10 mouse cellular contexts compared by ENCODE assay signal in genomic region chrX:20571024-20571423, GRCm38 (mm10). TPM values are rescaled to one million over a fixed set of nuclear protein-coding genes. Genes with fewer than 3 reads are reported as not detected.
DNase-seq lines count a peak whose midpoint lies in the region; ATAC-seq lines count a peak whose summit lies in the region.
"Had no signal": no experiment of that assay in that cellular context is flagged by ENCODE, and none has a peak within 500 bp of the region (broad histone marks: within the 10 kb centered on the region; RNA-seq: fewer than 3 reads in every experiment).

No protein-coding gene starts in this region.

- H3K4me2 ChIP-seq in midbrain, embryonic 14.5 days (ENCODE audit: low read length): no peak overlapping the region
- no peak overlapping the region for H3K4me2 ChIP-seq in midbrain, embryonic 13.5 days (replicated peaks)
- no peak overlapping the region for H3K4me2 ChIP-seq in kidney, embryonic 14.5 days (replicated peaks; ENCODE audit: low read depth, low read length)

- no peak for ATAC-seq in midbrain, embryonic 14.5 days (ENCODE audit: low FRiP score, low TSS enrichment)
- no peak for ATAC-seq in midbrain, embryonic 13.5 days
- ATAC-seq in kidney, embryonic 14.5 days (ENCODE audit: low FRiP score, low TSS enrichment): no peak
- ATAC-seq: midbrain, embryonic 16.5 days had no signal

- 75% methylated on average over 2 of the region's 2 CpGs for WGBS in midbrain, embryonic 14.5 days
- WGBS in midbrain, embryonic 13.5 days: 58% methylated on average over 2 of the region's 2 CpGs
- WGBS in limb, embryonic 10.5 days: 43% methylated on average over 2 of the region's 2 CpGs
- 69% methylated on average over 2 of the region's 2 CpGs for WGBS in kidney, embryonic 14.5 days

- peak; percentile 4 for DNase-seq in midbrain, embryonic 14.5 days
- peak; percentile 27 for DNase-seq in forelimb bud, embryonic 11.5 days (ENCODE audit: low read depth, low spot score)
- peak; percentile 30 for DNase-seq in limb, embryonic 10.5 days (ENCODE audit: low spot score)
- DNase-seq in retina, postnatal 1 day: peak; percentile 59
- no peak for DNase-seq in kidney, adult 11 months
- DNase-seq in layer of hippocampus, postnatal 25 days (ENCODE audit: extremely low spot score in 1 of 2, low spot score in 1 of 2): no peak

- no peaks in the 10 kb centered on the region for H3K36me3 ChIP-seq in midbrain, embryonic 14.5 days (ENCODE audit: control insufficient read depth, insufficient read depth, low read length)
- H3K36me3 ChIP-seq in midbrain, embryonic 13.5 days: no peaks in the 10 kb centered on the region
- no peaks in the 10 kb centered on the region for H3K36me3 ChIP-seq in limb, embryonic 10.5 days
- H3K36me3 ChIP-seq in kidney, embryonic 14.5 days (ENCODE audit: control insufficient read depth, insufficient read depth, low read length): no peaks in the 10 kb centered on the region

- H3K9ac ChIP-seq in midbrain, embryonic 14.5 days (replicated peaks; ENCODE audit: low read length): no peak overlapping the region
- no peak overlapping the region for H3K9ac ChIP-seq in midbrain, embryonic 13.5 days (replicated peaks)
- no peak overlapping the region for H3K9ac ChIP-seq in kidney, embryonic 14.5 days (ENCODE audit: low read depth, low read length)

- no peaks in the 10 kb centered on the region for H3K27me3 ChIP-seq in midbrain, embryonic 14.5 days (ENCODE audit: control insufficient read depth, insufficient read depth, low read length)
- no peaks in the 10 kb centered on the region for H3K27me3 ChIP-seq in midbrain, embryonic 13.5 days
- H3K27me3 ChIP-seq in limb, embryonic 10.5 days (ENCODE audit: low read depth, poor library complexity, severe bottlenecking): no peaks in the 10 kb centered on the region
- no peaks in the 10 kb centered on the region for H3K27me3 ChIP-seq in kidney, embryonic 14.5 days (ENCODE audit: control insufficient read depth, insufficient read depth, low read length)

- no peaks in the 10 kb centered on the region for H3K9me3 ChIP-seq in midbrain, embryonic 14.5 days (ENCODE audit: control insufficient read depth, low read length)
- no peaks in the 10 kb centered on the region for H3K9me3 ChIP-seq in midbrain, embryonic 13.5 days
- no peaks in the 10 kb centered on the region for H3K9me3 ChIP-seq in limb, embryonic 10.5 days (replicated peaks)
- no peaks in the 10 kb centered on the region for H3K9me3 ChIP-seq in kidney, embryonic 14.5 days (ENCODE audit: control insufficient read depth, low read length)

- H3K27ac ChIP-seq in midbrain, embryonic 14.5 days (replicated peaks; ENCODE audit: low read depth, low read length): no peak overlapping the region
- no peak overlapping the region for H3K27ac ChIP-seq in midbrain, embryonic 13.5 days
- H3K27ac ChIP-seq in limb, embryonic 10.5 days: no peak overlapping the region
- no peak overlapping the region for H3K27ac ChIP-seq in kidney, embryonic 14.5 days (ENCODE audit: low read depth, low read length)

- no peaks in the 10 kb centered on the region for H3K4me1 ChIP-seq in midbrain, embryonic 14.5 days (ENCODE audit: control insufficient read depth, insufficient read depth, low read length)
- no peaks in the 10 kb centered on the region for H3K4me1 ChIP-seq in midbrain, embryonic 13.5 days (replicated peaks)
- H3K4me1 ChIP-seq in limb, embryonic 10.5 days: peaks cover 6% of the 10 kb centered on the region; the same call in 1 of the 2 replicates
- H3K4me1 ChIP-seq in kidney, embryonic 14.5 days (ENCODE audit: control insufficient read depth, insufficient read depth, low read length): no peaks in the 10 kb centered on the region

- no peak overlapping the region for H3K4me3 ChIP-seq in midbrain, embryonic 14.5 days (replicated peaks; ENCODE audit: low read depth, low read length)
- H3K4me3 ChIP-seq in midbrain, embryonic 13.5 days (replicated peaks): no peak overlapping the region
- H3K4me3 ChIP-seq in limb, embryonic 10.5 days: no peak overlapping the region
- H3K4me3 ChIP-seq in kidney, embryonic 14.5 days (ENCODE audit: low read length): no peak overlapping the region

RNA-seq across cellular contexts. Expression of gene Rgn, which starts 21.4 kb away (rescaled TPM):
- 0.49 and 0.86 TPM in 2 replicates for polyA plus RNA-seq in midbrain, embryonic 14.5 days (2014; fragmentation: Nextera tagmentation; extraction: Ambion mirVana)
- 0.12 and 0.32 TPM in 2 replicates for polyA plus RNA-seq in midbrain, embryonic 13.5 days (2015; fragmentation: Nextera tagmentation; extraction: Ambion mirVana)
- polyA plus RNA-seq in limb, embryonic 10.5 days (2016; fragmentation: Nextera tagmentation; extraction: Ambion mirVana): 0.20 and 0.21 TPM in 2 replicates
- 5.9 and 6.2 TPM in 2 replicates for polyA plus RNA-seq in kidney, embryonic 14.5 days (2014; fragmentation: Nextera tagmentation; extraction: Ambion mirVana)
- total RNA-seq in layer of hippocampus, postnatal 25 days (2021): under 1 TPM in 1 of 2 experiments, not detected in 1; 0.44 TPM
- polyA plus RNA-seq: embryonic facial prominence, embryonic 11.5 days had no signal

RNA-seq across cellular contexts. Expression of gene Rbm10, which starts 46.3 kb away (rescaled TPM):
- polyA plus RNA-seq in midbrain, embryonic 14.5 days (2014; fragmentation: Nextera tagmentation; extraction: Ambion mirVana): 54.8 and 57.0 TPM in 2 replicates
- 72.6 and 81.7 TPM in 2 replicates for polyA plus RNA-seq in midbrain, embryonic 13.5 days (2015; fragmentation: Nextera tagmentation; extraction: Ambion mirVana)
- 110 and 111 TPM in 2 replicates for polyA plus RNA-seq in limb, embryonic 10.5 days (2016; fragmentation: Nextera tagmentation; extraction: Ambion mirVana)
- 54.1 and 68.3 TPM in 2 replicates for polyA plus RNA-seq in kidney, embryonic 14.5 days (2014; fragmentation: Nextera tagmentation; extraction: Ambion mirVana)
- 10 to 100 TPM; 46.7 to 48.1 TPM for total RNA-seq in layer of hippocampus, postnatal 25 days (2021)

RNA-seq across cellular contexts. Expression of gene Ndufb11, which starts 46.4 kb away (rescaled TPM):
- 223 and 258 TPM in 2 replicates for polyA plus RNA-seq in midbrain, embryonic 14.5 days (2014; fragmentation: Nextera tagmentation; extraction: Ambion mirVana)
- polyA plus RNA-seq in midbrain, embryonic 13.5 days (2015; fragmentation: Nextera tagmentation; extraction: Ambion mirVana): 210 and 223 TPM in 2 replicates
- 181 and 186 TPM in 2 replicates for polyA plus RNA-seq in limb, embryonic 10.5 days (2016; fragmentation: Nextera tagmentation; extraction: Ambion mirVana)
- polyA plus RNA-seq in kidney, embryonic 14.5 days (2014; fragmentation: Nextera tagmentation; extraction: Ambion mirVana): 243 and 313 TPM in 2 replicates
- 100 to 1,000 TPM; 152 to 186 TPM for total RNA-seq in layer of hippocampus, postnatal 25 days (2021)

Comparison
In these comparisons a context has a peak if more than half of its experiments do, and no peak if none do; other contexts are left out.
1. DNase-seq: peak in midbrain, embryonic 14.5 days (single experiment), forelimb bud, embryonic 11.5 days (single experiment), limb, embryonic 10.5 days (single experiment) and retina, postnatal 1 day (single experiment); none in kidney, adult 11 months (single experiment) and layer of hippocampus, postnatal 25 days (0 of 2).